Mouse (Mus musculus): ENCODE data around the gene Best1. TPM values are rescaled to one million over a fixed set of nuclear protein-coding genes. Genes with fewer than 3 reads are reported as not detected.

The Best1 gene
- polyA plus RNA-seq, 1 experiment from 2014 or later: 1.4 TPM

DNA sequence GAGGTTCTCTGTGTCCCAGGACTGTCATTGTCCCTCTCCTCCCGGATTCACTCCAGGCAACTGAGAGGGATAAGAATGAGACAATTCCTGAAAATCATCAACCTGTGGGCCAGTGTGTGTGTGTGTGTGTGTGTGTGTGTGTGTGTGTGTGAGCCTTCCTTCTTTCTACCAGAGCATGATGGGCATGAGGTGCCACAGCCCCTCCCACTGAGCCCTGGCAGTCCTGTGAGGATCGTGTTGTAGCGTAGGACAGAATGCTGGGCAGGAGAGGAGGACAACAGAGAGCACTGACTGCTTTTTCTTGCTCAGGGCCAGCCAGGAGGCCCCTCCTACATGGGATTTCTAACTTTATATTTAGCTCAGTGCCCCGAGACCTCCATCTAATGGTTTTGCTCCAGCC is 41.4 kb upstream of the Best1 start:
- H3K9me3 ChIP-seq (ENCODE audit: low read depth, low read length): no peaks in the 10 kb centered on the region
- TF ChIP-seq CTCF (IDR thresholded peaks at IDR 0.05; ENCODE audit: low read depth): no peak
- peak overlapping the region; percentile 71 for H3K4me3 ChIP-seq (ENCODE audit: low read depth, low read length)
- peaks cover 9% of the 10 kb centered on the region for H3K36me3 ChIP-seq (ENCODE audit: insufficient read depth)
- WGBS: 80% methylated on average over 4 of the region's 4 CpGs
- no peak for DNase-seq
- no peak overlapping the region for H3K27ac ChIP-seq (ENCODE audit: low read depth)
- peaks cover 45% of the 10 kb centered on the region for H3K4me1 ChIP-seq (ENCODE audit: insufficient read depth)
- no peak for ATAC-seq (ENCODE audit: insufficient read depth)
- peak overlapping the region; percentile 91 for H3K4me2 ChIP-seq
- H3K27me3 ChIP-seq (ENCODE audit: insufficient read depth, low read length): no peaks in the 10 kb centered on the region
- H3K9ac ChIP-seq: peak overlapping the region; percentile 70

DNA sequence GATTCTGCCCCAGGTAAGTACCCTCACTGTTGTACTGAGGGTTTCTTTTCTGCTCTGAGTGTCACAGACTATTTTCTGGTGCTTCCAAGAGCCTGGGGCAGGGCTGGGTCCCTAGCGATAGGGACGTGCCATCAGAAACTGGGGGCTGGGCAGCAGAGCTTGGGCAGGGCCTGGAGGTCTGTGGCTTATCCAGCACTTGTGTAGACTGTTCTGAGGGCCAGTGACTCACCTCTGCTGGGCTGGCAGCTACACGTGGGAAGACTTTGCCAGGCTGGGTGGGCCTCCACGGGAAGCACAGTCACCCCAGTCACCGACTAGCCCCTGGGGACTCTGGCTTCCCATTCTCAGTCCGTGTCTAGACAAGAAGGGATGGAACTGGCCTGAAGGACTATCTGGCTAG is 40.8 kb upstream of the Best1 start:
- peaks cover 49% of the 10 kb centered on the region for H3K4me1 ChIP-seq (ENCODE audit: insufficient read depth)
- H3K36me3 ChIP-seq (ENCODE audit: insufficient read depth): peaks cover 9% of the 10 kb centered on the region
- H3K9me3 ChIP-seq (ENCODE audit: low read depth, low read length): no peaks in the 10 kb centered on the region
- TF ChIP-seq CTCF (IDR thresholded peaks at IDR 0.05; ENCODE audit: low read depth): no peak
- H3K27ac ChIP-seq (ENCODE audit: low read depth): 0 out of 2 replicates have a peak overlapping the region, but pooled peaks have one; percentile 71
- ATAC-seq (ENCODE audit: insufficient read depth) (no peak), DNase-seq (no peak)
- peak overlapping the region; percentile 71 for H3K4me3 ChIP-seq (ENCODE audit: low read depth, low read length)
- no peaks in the 10 kb centered on the region for H3K27me3 ChIP-seq (ENCODE audit: insufficient read depth, low read length)
- peak overlapping the region; percentile 70 for H3K9ac ChIP-seq
- peak overlapping the region; percentile 91 for H3K4me2 ChIP-seq
- WGBS: 40% methylated on average over 6 of the region's 6 CpGs

DNA sequence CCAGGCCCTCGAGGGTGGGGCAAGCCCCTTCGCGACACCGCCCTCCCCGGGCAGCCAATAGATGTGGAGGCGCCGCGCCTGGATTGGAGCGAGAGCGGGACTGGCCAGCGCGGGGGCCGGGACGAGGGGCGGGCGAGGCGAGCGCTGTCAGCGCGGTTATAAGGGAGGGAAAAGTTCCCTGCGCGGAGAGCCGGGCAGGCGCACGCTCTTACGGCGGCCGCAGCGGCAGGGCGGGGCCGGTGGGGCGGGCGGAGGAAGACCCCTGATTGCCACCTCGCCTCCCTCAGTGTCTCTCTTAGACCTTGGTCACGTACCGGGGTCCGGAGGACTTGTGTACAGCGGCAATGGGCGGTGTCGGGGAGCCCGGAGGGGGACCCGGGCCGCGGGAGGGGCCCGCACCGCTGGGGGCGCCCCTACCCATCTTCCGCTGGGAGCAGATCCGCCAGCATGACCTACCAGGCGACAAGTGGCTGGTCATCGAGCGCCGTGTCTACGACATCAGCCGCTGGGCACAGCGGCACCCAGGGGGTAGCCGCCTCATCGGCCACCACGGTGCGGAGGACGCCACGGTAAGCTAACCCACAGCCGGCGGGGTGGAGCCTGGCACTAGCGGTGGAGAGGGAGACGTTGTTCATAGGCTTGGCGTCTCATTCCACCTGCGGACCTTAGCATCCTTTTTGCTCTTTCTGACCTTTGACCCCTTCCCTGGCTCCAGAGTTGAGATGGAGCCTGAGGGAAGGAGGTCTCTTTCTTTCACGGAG is 40.1 kb upstream of the Best1 start, which contains the start of gene Fads3:
Gene Fads3, plus strand, starts transcription at position 182 of the 761 bp plus-strand sequence.
- WGBS: under 1% methylated on average over 65 of the region's 69 CpGs
- ATAC-seq (ENCODE audit: insufficient read depth) (peak; percentile 90), DNase-seq (peak; percentile 93)
- Histone ChIP-seq H3K4me3 (ENCODE audit: low read depth, low read length) (peak within 1 kb of the TSS; percentile 71), H3K9me3 (ENCODE audit: low read depth, low read length) (no peaks in the 10 kb centered on the region), H3K4me2 (peak within 1 kb of the TSS; percentile 91), H3K36me3 (ENCODE audit: insufficient read depth) (peaks cover 9% of the 10 kb centered on the region), H3K27ac (ENCODE audit: low read depth) (peak within 1 kb of the TSS; percentile 71), H3K4me1 (ENCODE audit: insufficient read depth) (peaks cover 46% of the 10 kb centered on the region), H3K27me3 (ENCODE audit: insufficient read depth, low read length) (no peaks in the 10 kb centered on the region), H3K9ac (peak within 1 kb of the TSS; percentile 70)
- peak; percentile 13; the same call in 1 of the 2 replicates for TF ChIP-seq CTCF (IDR thresholded peaks at IDR 0.05; ENCODE audit: low read depth)

DNA sequence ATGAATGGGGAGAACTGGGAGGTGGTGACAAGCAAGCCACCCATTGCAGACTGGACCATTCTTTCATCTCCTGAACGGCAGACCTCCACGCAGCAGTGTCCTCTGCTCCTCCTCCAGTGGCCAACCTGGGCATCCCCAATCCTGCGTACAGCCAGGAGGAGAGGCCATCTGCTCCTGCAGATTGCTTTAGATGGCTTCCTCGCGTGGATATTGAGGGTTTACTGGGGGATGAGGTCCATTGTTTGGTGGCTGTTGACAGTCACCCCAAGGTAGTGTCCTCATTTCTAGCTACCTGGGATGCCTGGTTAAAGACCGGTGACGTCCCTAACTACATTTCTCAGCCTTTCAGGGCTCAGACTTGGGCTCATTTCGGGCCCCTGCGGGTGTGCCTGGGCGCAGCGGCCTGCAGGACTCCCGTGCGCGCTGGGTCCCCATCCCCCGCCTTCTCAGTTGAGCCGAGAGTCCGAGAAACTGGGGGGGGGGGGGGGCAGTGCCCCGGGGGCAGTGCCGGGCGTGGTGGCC is 39.5 kb upstream of the Best1 start:
- Histone ChIP-seq H3K4me2 (peak overlapping the region; percentile 91), H3K4me1 (ENCODE audit: insufficient read depth) (peaks cover 40% of the 10 kb centered on the region), H3K36me3 (ENCODE audit: insufficient read depth) (peaks cover 14% of the 10 kb centered on the region), H3K4me3 (ENCODE audit: low read depth, low read length) (peak overlapping the region; percentile 71), H3K9me3 (ENCODE audit: low read depth, low read length) (no peaks in the 10 kb centered on the region), H3K9ac (peak overlapping the region; percentile 70), H3K27ac (ENCODE audit: low read depth) (peak overlapping the region; percentile 10), H3K27me3 (ENCODE audit: insufficient read depth, low read length) (no peaks in the 10 kb centered on the region)
- no peak for TF ChIP-seq CTCF (IDR thresholded peaks at IDR 0.05; ENCODE audit: low read depth)
- DNase-seq (no peak), ATAC-seq (ENCODE audit: insufficient read depth) (peak; percentile 1; the same call in 1 of the 2 replicates)
- WGBS: 5% methylated on average over 17 of the region's 20 CpGs

DNA sequence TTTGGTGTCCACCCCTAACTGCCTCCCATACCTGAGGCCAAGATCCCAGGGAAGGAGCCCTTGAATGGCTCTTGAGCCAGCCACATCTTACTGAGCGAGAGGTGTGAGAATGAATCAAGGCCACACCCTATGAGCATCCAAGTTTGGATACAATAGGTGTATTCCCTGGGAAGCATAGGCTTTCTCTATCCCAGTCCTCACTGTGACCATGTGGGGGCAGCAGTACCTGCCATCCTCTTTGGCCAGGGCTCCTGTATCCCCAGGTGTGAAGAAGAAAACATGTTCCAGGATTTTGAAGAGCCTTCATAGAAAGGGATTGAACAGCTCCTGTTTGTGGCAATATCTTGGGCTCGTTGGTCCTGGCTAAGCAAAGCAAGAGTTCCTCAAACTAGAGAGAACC is 38.2 kb upstream of the Best1 start:
- H3K4me3 ChIP-seq (ENCODE audit: low read depth, low read length): no peak overlapping the region
- peaks cover 40% of the 10 kb centered on the region for H3K4me1 ChIP-seq (ENCODE audit: insufficient read depth)
- peak overlapping the region; percentile 95 for H3K27ac ChIP-seq (ENCODE audit: low read depth)
- H3K36me3 ChIP-seq (ENCODE audit: insufficient read depth): peaks cover 12% of the 10 kb centered on the region
- WGBS: 70% methylated on average over 2 of the region's 2 CpGs
- no peak for ATAC-seq (ENCODE audit: insufficient read depth)
- H3K27me3 ChIP-seq (ENCODE audit: insufficient read depth, low read length): no peaks in the 10 kb centered on the region
- peak overlapping the region; percentile 37 for H3K4me2 ChIP-seq
- TF ChIP-seq CTCF (IDR thresholded peaks at IDR 0.05; ENCODE audit: low read depth): peak; percentile 48
- no peaks in the 10 kb centered on the region for H3K9me3 ChIP-seq (ENCODE audit: low read depth, low read length)
- no peak overlapping the region for H3K9ac ChIP-seq
- no peak for DNase-seq

DNA sequence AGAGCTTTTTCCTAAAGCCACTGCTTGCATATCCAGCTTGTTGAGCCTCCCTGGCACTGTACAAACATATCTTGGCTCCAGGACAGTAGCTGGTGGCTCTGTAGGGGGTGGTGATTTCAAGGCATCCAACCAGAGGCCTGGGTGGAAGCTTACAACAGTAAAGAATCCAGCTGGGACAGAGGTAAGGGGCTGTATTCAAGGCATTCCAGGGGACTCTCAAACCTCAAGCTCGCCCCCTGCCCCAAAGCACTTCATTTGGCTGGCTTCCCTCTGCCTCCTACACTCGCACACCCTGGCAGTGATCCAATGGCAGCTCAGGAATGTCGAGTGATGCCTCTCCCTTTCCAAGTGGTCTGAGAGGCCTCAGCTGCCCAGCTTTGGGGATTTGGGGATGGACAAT is 37.5 kb upstream of the Best1 start:
- no peaks in the 10 kb centered on the region for H3K9me3 ChIP-seq (ENCODE audit: low read depth, low read length)
- DNase-seq (peak; percentile 96), ATAC-seq (ENCODE audit: insufficient read depth) (peak; percentile 82)
- peak overlapping the region; percentile 37 for H3K4me2 ChIP-seq
- H3K9ac ChIP-seq: no peak overlapping the region
- peaks cover 40% of the 10 kb centered on the region for H3K4me1 ChIP-seq (ENCODE audit: insufficient read depth)
- no peak overlapping the region for H3K4me3 ChIP-seq (ENCODE audit: low read depth, low read length)
- 5% methylated on average over 3 of the region's 3 CpGs for WGBS
- 0 out of 2 replicates have a peak, but pooled peaks have one; percentile 12 for TF ChIP-seq CTCF (IDR thresholded peaks at IDR 0.05; ENCODE audit: low read depth)
- H3K36me3 ChIP-seq (ENCODE audit: insufficient read depth): peaks cover 17% of the 10 kb centered on the region
- no peaks in the 10 kb centered on the region for H3K27me3 ChIP-seq (ENCODE audit: insufficient read depth, low read length)
- H3K27ac ChIP-seq (ENCODE audit: low read depth): peak overlapping the region; percentile 95

GRCm38 (mm10) chr19:10038364-10038763 is 36.9 kb upstream of the Best1 start:
- ATAC-seq (ENCODE audit: insufficient read depth): no peak
- Histone ChIP-seq H3K27ac (ENCODE audit: low read depth) (peak overlapping the region; percentile 95), H3K36me3 (ENCODE audit: insufficient read depth) (peaks cover 18% of the 10 kb centered on the region), H3K4me3 (ENCODE audit: low read depth, low read length) (no peak overlapping the region), H3K27me3 (ENCODE audit: insufficient read depth, low read length) (no peaks in the 10 kb centered on the region), H3K4me2 (peak overlapping the region; percentile 37), H3K9ac (no peak overlapping the region), H3K9me3 (ENCODE audit: low read depth, low read length) (no peaks in the 10 kb centered on the region), H3K4me1 (ENCODE audit: insufficient read depth) (peaks cover 38% of the 10 kb centered on the region)
- 56% methylated on average over 3 of the region's 3 CpGs for WGBS
- no peak for TF ChIP-seq CTCF (IDR thresholded peaks at IDR 0.05; ENCODE audit: low read depth)
- DNase-seq: no peak
